Mouse (Mus musculus) liver, embryonic 14.5 days (tissue): Measurements from ENCODE around the gene Tat.

Experiments used
- CTCF ChIP-seq: IDR thresholded peaks from 2 replicates; pipeline ENCODE4 v1.5.1; 2016; ENCODE audit warnings: antibody characterized with exemption, low read depth, control low read depth
- EP300 ChIP-seq: IDR thresholded peaks from 2 replicates; pipeline ENCODE4 v1.6.1; 2016; ENCODE audit warnings: antibody characterized with exemption, low read depth

- TF ChIP-seq CTCF = no peak
- TF ChIP-seq EP300 = no peak
Observed at GRCm38 (mm10) chr8:110039659-110040058, 49.4 kb downstream of the Tat start, which contains the start of gene Chst4.
